Mouse (Mus musculus) activated CD4-positive, CD25-positive, alpha-beta regulatory T cell, adult 9 weeks (primary cell): ENCODE results near the gene Olfr243. TPM values are rescaled to one million over a fixed set of nuclear protein-coding genes. Genes with fewer than 3 reads are reported as not detected.

Experiments
- polyA plus RNA-seq: library from polyadenylated mRNA; unstranded; fragments of 100-300 nt; shearing (Covaris generic); gene quantifications from one replicate; pipeline ENCODE4 v1.2.1, GENCODE M21; 2017

Olfr243 gene
- not detected for polyA plus RNA-seq

GRCm38 (mm10) chr7:103714371-103714770, at the start of gene Olfr243:
TSS of gene Olfr243 (plus strand) at chr7:103714671.

DNA sequence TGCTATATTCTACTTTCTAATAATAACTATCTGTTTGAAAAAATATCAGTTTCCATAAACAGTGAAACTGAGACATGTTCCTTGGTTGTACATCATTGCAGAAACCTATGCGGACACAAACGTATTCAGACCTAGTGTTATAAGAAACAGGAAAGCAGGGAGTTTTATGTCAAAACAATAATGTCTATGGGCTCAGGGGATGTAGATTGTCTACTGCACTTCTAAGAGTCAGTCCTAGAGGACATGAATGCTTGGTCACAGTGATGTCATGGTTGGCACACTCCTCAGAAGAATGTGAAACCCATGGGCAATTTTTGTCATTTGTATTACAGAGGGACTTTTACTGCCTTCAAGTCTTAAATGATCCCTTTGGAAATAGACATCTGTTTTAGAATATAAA, 43.4 kb upstream of the Olfr243 start, which contains the start of gene Olfr624:
Olfr624 (minus strand) TSS at position 101 of the 400 bp plus-strand sequence.

GRCm38 (mm10) chr7:103682420-103682819, 32.1 kb upstream of the Olfr243 start, which contains the start of gene Olfr625-ps1:
TSS of gene Olfr625-ps1 (plus strand) at chr7:103682720.

DNA sequence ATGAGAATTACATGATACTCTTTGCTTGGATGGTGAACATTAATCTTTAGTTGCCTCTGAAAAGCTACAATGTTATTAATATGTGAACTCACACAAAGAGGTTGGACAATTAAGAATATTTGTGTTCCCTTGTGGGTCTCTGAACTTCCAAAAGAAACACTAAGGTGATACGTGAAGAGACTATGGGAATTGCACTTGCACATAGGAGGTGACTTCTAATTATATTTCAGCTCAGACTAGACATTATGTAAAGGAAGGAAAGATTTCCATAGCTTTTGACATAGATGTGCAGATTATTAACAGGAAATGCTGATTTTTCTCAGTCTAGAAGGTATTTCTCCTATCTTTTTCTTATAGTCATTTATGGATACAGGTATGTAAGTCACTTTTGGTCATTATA, 15.6 kb downstream of the Olfr243 start, which contains the start of gene Olfr628:
Olfr628 (plus strand) TSS at position 301 of the 400 bp plus-strand sequence.

DNA sequence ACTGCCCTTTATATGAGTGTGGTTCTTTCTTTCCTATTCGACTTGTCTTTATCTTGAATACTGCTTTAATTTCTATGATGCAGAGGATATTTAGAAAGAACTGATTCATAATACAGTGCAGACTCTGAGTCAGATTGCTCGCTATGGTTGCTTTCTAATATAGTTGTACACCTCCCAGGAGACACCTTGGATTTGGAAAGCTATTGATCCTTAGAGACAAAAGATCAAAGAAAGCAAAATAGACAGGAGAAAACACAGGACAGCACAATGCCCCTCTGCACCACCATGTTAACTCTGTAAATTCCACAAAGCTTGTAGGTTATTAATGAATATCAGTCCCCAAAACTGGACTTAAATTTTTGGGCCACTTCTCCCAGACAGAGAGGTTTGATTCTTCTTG, 30.4 kb downstream of the Olfr243 start, which contains the start of gene Olfr629:
Olfr629 (minus strand) TSS at position 101 of the 400 bp plus-strand sequence.

DNA sequence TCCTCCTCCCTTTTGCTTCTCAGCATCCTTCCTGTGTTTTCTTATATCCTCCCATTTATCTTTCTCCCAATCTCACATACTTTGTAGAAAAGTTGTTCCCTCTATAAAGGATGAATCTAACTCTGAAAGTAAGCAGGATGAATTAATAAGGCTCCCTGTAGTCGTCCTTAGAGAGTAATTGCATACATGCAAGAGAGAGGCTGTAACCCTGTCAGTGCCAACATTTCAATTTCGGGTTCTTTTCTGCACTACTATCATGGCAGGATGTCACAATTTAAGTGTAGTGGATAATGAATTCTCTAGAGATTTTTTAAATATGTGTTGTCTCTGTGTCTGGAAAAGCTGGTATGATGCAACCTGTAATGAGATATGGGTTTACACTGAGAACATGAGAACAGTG, 42.8 kb downstream of the Olfr243 start, which contains the start of gene Olfr630:
Olfr630 (minus strand) TSS at position 101 of the 400 bp plus-strand sequence.

Other genes with a start within 250 kb of the Olfr243 start
- not detected for gene Olfr608, start 244.8 kb upstream of the Olfr243 start, polyA plus RNA-seq
- gene Olfr609, start 216.6 kb upstream of the Olfr243 start, polyA plus RNA-seq: not detected
- gene Olfr610, start 202.5 kb upstream of the Olfr243 start, polyA plus RNA-seq: not detected
- not detected for gene Olfr611, start 193.8 kb upstream of the Olfr243 start, polyA plus RNA-seq
- gene Olfr612, start 172.0 kb upstream of the Olfr243 start, polyA plus RNA-seq: not detected
- gene Olfr613, start 166.6 kb upstream of the Olfr243 start, polyA plus RNA-seq: 0.05 TPM
- not detected for gene Olfr615, start 158.6 kb upstream of the Olfr243 start, polyA plus RNA-seq
- gene Olfr616, start 145.5 kb upstream of the Olfr243 start, polyA plus RNA-seq: not detected
- not detected for gene Olfr617, start 141.6 kb upstream of the Olfr243 start, polyA plus RNA-seq
- not detected for gene Olfr618, start 124.6 kb upstream of the Olfr243 start, polyA plus RNA-seq
- gene Olfr619, start 114.1 kb upstream of the Olfr243 start, polyA plus RNA-seq: not detected
- not detected for gene Olfr620, start 102.1 kb upstream of the Olfr243 start, polyA plus RNA-seq
- not detected for gene Olfr622, start 72.0 kb upstream of the Olfr243 start, polyA plus RNA-seq
- gene Olfr623, start 51.0 kb upstream of the Olfr243 start, polyA plus RNA-seq: not detected
- not detected for gene Olfr624, start 43.5 kb upstream of the Olfr243 start, polyA plus RNA-seq
- gene Olfr625-ps1, start 32.0 kb upstream of the Olfr243 start, polyA plus RNA-seq: not detected
- not detected for gene Olfr628, start 15.7 kb downstream of the Olfr243 start, polyA plus RNA-seq
- gene Olfr629, start 30.3 kb downstream of the Olfr243 start, polyA plus RNA-seq: not detected
- not detected for gene Olfr630, start 42.7 kb downstream of the Olfr243 start, polyA plus RNA-seq
- not detected for gene Olfr69, start 56.9 kb downstream of the Olfr243 start, polyA plus RNA-seq
- not detected for gene Olfr68, start 65.0 kb downstream of the Olfr243 start, polyA plus RNA-seq
- not detected for gene Olfr67, start 77.2 kb downstream of the Olfr243 start, polyA plus RNA-seq
- gene Hbb-bt, start 99.3 kb downstream of the Olfr243 start, polyA plus RNA-seq: 106 TPM
- gene Hbb-bs, start 113.4 kb downstream of the Olfr243 start, polyA plus RNA-seq: 546 TPM
- gene Hbb-bh2, start 125.8 kb downstream of the Olfr243 start, polyA plus RNA-seq: not detected
- not detected for gene Hbb-bh1, start 128.5 kb downstream of the Olfr243 start, polyA plus RNA-seq
- not detected for gene Hbb-y, start 138.5 kb downstream of the Olfr243 start, polyA plus RNA-seq
- not detected for gene Olfr66, start 171.6 kb downstream of the Olfr243 start, polyA plus RNA-seq
- not detected for gene Olfr64, start 179.8 kb downstream of the Olfr243 start, polyA plus RNA-seq
- not detected for gene Olfr65, start 188.8 kb downstream of the Olfr243 start, polyA plus RNA-seq
- not detected for gene Olfr631, start 214.2 kb downstream of the Olfr243 start, polyA plus RNA-seq
- not detected for gene Olfr632, start 219.7 kb downstream of the Olfr243 start, polyA plus RNA-seq
- gene Olfr633, start 229.8 kb downstream of the Olfr243 start, polyA plus RNA-seq: not detected